Mouse (Mus musculus) embryonic stem cell, embryonic (primary cell): Measurements from ENCODE around the gene Smg9.

Source experiments
- CTCF ChIA-PET, 4 experiments: fragments of 300-600 bp in 2 of 4; fragments of 350-600 bp in 2 of 4; sonication (Branson Sonifier 250); formaldehyde crosslinking; loops; one replicate each; lab custom pipeline; 2022; ENCODE audit warnings: inconsistent platforms in 2 of 4; lab: Charles Lee
- POLR2A ChIA-PET, 4 experiments: fragments of 300-600 bp in 2 of 4; fragments of 350-600 bp in 2 of 4; sonication (Branson Sonifier 250); formaldehyde crosslinking; loops; one replicate each; lab custom pipeline; 2022; ENCODE audit warnings: antibody characterized with exemption in 4 of 4, inconsistent platforms in 1 of 4; lab: Charles Lee

Smg9 gene

GRCm38 (mm10) chr7:24462388-24463319, 63.2 kb downstream of the Smg9 start, which contains the start of gene Plaur:
Plaur (plus strand) TSS chr7:24462484.
- POLR2A ChIA-PET, result interaction anchor here in 3 of 4 experiments (0.5 to 4.7 kb wide), 24 partner anchors 9 to 421 kb away, joined by 3 to 25 read pairs (median 4); partner anchors contain the start of genes Irgc1 (in 2 of the 3), Rps19 (in 1 of the 3), Smg9 (in 1 of the 3) and Zfp428 (in 1 of the 3)
- CTCF ChIA-PET, result interaction anchor here (0.6 to 6.9 kb wide), 21 partner anchors 10 to 316 kb away, joined by 3 to 61 read pairs (median 6); no protein-coding TSS in a partner anchor

GRCm38 (mm10) chr7:24466835-24467234, 67.4 kb downstream of the Smg9 start:
- CTCF ChIA-PET, result interaction anchor here in 2 of 4 experiments (0.8 to 1.5 kb wide), 5 partner anchors 9 to 131 kb away, joined by 3 to 5 read pairs (median 3); no protein-coding TSS in a partner anchor
- POLR2A ChIA-PET, result interaction anchor here in 2 of 4 experiments (1.8 to 2.2 kb wide), 2 partner anchors 9 to 14 kb away, joined by 3 to 7 read pairs; no protein-coding TSS in a partner anchor

- ChIA-PET POLR2A (interaction anchor here in 3 of 4 experiments (1.0 to 2.2 kb wide), 6 partner anchors 10 to 65 kb away, joined by 3 to 7 read pairs (median 4); no protein-coding TSS in a partner anchor), CTCF (interaction anchor here (0.6 to 1.9 kb wide), 8 partner anchors 10 to 148 kb away, joined by 3 to 19 read pairs (median 5); partner anchors contain the start of gene Cadm4 (in 1 of the 4))
These were observed 68.5 kb downstream of the Smg9 start for GRCm38 (mm10) chr7:24467886-24468285.

- ChIA-PET CTCF (interaction anchor here (0.6 to 1.9 kb wide), 9 partner anchors 11 to 141 kb away, joined by 3 to 19 read pairs (median 5); partner anchors contain the start of gene Smg9 (in 1 of the 4)), POLR2A (interaction anchor here in 2 of 4 experiments (1.0 to 2.2 kb wide), 2 partner anchors 11 to 61 kb away, joined by 3 to 7 read pairs; no protein-coding TSS in a partner anchor)
These were observed 69.7 kb downstream of the Smg9 start for GRCm38 (mm10) chr7:24469126-24469525.

- CTCF ChIA-PET, result interaction anchor here in 2 of 4 experiments (0.8 to 1.2 kb wide), 2 partner anchors 11 to 31 kb away, joined by 3 read pairs; no protein-coding TSS in a partner anchor
These were observed 70.9 kb downstream of the Smg9 start for GRCm38 (mm10) chr7:24470356-24470755.

More at GRCm38 (mm10) chr7:24470356-24470755, 70.9 kb downstream of the Smg9 start:
- POLR2A ChIA-PET, result interaction anchor here in 1 of 4 experiments (1.4 kb wide), 1 partner anchor 43 kb away, joined by 3 read pairs; no protein-coding TSS in a partner anchor
